Mouse (Mus musculus): ENCODE data around the gene Ralgds.

DNA sequence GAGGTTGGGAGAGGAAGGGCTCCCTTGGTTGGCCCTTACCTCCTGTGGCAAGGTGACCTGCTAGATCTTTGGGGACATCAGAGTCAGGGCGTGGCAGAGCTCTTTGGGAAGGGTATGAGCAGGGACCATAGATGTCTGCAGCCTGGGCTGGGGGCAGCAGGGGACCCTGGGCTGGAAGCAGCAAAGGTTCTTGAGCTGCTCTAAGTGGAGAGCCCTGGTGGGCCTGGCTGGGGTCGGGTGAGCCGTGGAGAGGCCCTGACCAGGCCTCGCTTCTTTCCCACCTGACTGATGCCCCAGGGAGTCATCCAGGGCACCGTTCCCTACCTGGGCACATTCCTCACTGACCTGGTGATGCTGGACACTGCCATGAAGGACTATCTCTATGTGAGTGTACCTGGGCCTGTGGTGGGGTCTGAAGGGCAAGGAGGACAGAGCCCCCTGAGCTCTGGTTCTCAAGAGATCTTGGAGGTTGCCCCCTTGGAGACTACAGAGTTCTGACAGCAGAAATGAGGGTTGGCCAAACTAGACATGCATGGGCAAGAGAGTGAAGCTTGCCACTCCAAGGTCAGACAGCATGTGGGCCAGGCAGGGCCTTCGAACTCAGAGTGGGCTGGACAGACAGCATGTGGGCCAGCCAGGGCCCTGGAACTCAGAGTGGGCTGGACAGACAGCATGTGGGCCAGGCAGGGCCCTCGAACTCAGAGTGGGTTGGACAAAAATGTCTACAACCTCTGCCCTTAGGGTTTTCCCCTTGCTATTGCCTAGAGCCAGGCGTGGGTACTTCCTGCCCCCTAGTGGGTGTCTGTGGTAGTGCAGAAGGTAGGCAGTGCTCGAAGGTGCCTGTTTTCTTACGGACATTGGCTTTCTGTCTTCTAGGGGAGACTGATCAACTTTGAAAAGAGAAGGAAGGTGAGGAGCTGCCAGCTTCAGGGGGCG is 34.6 kb downstream of the Ralgds start:
- TF ChIP-seq POLR2A (IDR thresholded peaks at IDR 0.05; ENCODE audit: insufficient read length, low read depth) (no peak), REST (IDR thresholded peaks at IDR 0.05; ENCODE audit: insufficient read depth, insufficient read length) (no peak)

Measured in myocyte (in vitro differentiated cells).